Mouse (Mus musculus): ENCODE results near the gene Cfap52.

The Cfap52 gene

DNA sequence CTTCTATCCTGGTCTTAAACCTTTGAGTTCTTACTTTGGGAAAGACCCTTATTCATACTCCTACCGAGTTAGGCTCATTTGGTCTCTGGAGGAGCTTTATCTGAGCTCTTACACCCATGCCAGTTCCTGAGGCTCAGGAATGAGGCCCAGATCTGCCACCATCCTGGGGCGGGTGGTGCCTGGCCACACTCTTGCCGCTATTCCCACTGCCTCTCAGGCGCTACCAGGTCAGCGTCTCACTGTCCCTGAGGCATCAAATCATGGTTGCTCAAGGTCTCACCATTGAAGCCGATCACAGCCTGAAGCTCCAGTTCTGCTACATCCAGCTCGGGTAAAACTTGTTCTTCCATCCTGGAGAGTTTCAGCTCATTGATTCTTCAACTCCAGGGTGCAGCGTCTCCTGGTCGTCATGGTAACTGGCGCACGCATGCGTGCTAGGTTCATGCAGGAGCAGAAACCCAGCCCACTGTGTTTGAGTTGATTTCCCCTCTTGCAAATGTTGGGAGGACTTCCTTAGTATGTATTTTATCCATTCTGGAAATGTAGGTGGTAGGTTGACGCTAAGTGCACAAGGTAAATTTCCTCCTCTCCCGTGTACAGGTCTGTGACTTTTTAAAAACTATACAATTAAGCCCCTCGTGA is at the start of gene Cfap52:
Cfap52 (minus strand) TSS at position 410 of the 642 bp plus-strand sequence.
- peak; percentile 75 to 82 for DNase-seq (ENCODE audit: low spot score in 2 of 2)

DNA sequence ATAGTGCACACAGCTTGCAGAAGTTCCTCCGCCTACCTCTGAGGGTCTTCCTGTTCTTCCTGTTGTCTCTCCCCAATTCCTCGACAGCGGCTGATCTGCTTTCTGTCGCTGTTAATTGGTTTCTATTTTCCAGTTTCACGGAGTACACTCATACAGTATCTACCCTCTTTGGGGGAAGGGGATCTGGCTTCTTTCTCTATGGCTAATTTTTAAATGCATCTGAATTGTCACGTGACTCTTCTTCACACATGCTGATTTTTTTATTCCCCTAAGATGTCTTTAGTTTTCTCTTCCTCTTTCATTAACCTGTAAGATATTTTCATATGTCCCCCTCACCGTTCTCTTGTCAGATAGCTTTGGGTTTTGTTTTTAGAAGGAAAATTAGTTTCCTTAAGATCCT is 46.8 kb upstream of the Cfap52 start:
- no peak for DNase-seq (ENCODE audit: low spot score in 2 of 2)

DNA sequence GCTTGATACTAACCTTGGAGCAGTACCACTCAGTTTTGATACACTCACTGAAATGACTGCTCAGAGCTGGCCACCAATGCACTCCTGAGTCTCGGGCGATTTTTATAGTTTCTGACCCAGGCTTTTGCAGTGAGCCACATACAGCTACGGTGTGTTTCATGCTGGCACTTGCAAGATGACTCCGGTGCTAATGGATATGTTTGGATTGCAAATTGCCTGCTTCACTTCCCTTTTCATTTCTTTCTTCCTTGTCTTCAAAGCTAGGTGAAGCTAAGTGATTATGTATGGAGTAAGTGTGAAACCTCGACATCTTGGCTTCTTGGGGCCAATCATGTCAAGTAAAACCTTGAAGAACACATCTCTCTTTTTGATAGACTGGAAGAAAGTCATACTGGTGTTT is 43.9 kb upstream of the Cfap52 start:
- DNase-seq (ENCODE audit: low spot score in 2 of 2) = no peak

DNA sequence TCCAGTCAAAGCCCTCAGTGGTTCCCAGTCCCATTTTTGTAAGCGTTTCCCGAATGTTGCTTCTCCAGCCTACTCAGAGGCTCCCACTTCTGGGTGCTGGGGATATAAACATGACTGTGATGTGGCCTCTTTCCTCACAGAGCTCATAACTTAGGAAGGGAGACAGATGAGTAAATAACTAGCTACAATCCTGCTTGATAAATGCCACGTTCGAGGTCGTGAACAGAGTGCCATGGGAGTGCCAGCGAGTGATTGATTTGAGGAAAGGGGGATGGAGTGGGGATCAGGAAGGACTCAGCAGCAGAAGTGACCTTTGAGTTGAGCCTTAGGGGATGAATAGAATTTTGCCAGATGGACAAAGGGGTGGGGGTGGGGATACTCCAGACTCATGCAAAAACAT is 42.2 kb upstream of the Cfap52 start:
- no peak for DNase-seq (ENCODE audit: low spot score in 2 of 2)

DNA sequence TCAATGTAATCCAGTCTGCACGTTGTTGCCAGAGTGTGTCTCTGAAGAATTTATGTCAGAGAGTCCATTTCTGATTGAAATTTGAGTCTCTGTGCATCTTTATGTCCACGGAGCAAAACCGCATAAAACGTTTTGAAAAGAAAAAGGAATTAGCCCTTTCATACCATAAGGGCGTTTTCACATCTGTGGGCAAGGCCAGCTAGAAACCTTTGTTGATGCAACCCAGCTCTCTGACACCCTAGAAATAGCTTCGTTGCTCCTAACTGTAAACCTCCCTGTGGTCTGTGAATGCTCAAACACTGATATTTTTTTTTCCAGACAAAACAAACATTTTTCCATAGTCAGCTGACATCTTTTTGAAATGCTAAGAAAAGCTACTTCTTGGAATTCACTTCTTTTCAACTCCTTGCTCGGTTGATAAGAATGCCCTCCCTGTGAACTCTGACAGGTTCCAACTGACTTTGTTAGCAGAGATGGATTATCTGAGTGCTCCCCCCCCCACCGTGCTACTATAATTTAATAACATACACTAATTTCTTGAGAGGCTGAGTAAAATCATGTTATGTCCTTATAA is 40.9 kb upstream of the Cfap52 start:
- no peak for DNase-seq (ENCODE audit: low spot score in 2 of 2)

DNA sequence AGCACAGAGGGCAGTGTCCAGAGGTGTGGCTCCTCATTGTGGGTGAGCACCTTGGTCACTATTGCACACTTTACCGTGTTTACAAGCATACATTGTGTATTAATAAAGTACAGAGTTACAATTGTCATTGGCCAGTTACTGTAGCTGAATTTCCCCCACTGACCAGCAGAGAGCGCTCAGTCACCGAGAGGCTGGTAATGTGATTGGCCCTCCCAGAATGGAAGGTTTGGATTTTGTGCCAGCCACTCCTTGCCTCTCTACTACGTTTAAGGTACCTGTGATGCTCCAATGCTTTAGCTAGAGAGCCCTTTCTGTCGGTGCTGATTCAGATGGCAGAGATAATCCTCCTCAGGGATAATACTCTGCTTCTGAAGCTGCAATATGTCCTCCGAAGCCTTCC is 38.7 kb upstream of the Cfap52 start:
- DNase-seq (ENCODE audit: low spot score in 2 of 2) = peak; percentile 68 to 81

DNA sequence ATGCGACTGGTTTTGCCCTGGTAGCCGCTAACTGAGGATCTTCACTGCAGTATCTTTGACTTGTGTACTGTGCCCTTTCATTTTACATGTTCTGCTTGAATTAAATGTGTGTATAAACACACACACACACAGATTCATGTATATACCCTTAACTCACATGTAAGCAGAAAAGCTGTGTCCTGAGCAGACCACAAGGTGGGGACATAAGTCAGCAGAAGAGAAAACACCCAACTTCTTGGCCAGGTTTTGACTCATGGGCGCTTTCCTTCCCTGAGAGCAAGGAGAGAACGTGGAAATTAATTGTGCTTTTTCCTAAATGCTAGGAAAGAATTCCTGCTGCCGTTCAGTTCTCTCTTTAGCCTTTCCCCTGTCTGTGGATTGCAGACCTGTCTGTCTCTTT is 34.2 kb upstream of the Cfap52 start:
- DNase-seq (ENCODE audit: low spot score in 2 of 2) = no peak

DNA sequence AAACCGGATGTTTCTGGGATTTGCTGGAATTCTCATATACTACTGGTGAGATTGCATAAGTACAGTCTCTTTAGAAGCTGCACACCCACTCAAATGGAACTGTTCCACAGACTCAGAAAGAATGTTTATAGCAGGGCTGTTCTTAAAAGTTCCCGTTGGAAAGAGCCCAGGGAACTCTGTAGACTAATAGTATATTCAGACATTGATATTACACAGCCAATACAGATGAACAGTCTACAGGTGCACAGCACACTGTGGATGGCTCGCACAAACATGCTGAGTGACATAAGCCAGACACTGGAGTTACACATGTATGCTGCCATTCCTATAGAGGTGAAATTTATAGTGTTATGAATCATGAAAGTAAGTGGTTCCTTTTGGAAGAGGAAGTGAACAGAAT is 33.5 kb upstream of the Cfap52 start:
- DNase-seq (ENCODE audit: low spot score in 2 of 2) = no peak

DNA sequence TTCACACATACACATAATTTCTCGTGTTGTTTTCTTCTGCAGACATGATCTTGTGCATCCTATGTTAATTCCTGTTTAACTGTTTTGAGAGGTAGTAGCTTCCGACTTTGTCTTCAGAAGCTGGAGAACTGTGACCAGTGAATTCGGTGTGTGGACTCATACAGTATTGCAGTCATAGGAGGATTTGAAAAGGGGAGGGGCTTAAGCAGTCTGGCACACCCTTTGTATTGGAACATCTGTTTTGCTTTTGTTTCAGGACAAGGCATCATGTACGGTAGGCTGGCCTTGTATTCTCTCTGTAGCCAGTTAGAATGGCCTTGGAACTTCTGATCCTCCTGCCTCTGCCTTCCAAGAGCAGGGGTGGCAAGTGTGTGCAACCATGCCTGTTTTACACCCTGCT is 30.5 kb upstream of the Cfap52 start:
- no peak for DNase-seq (ENCODE audit: low spot score in 2 of 2)

DNA sequence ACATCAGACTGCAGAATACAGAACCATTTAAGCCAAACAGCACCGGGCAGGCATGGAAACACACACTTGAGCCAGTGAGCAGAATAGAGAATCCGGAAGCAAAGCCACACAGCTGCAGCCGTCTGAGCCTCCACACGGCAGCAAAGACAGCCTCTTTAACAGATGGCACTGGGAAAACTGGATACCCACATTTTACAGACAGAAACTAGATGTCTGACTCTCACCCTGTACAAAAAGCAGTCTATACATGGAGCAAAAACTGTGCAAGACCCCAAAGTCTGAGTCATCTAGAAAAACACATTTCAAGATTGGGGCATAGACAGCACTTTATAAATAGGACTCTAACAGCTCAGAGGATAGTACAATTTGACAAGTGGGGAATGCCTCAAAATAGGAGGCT is 25.8 kb upstream of the Cfap52 start:
- no peak for DNase-seq (ENCODE audit: low spot score in 2 of 2)

DNA sequence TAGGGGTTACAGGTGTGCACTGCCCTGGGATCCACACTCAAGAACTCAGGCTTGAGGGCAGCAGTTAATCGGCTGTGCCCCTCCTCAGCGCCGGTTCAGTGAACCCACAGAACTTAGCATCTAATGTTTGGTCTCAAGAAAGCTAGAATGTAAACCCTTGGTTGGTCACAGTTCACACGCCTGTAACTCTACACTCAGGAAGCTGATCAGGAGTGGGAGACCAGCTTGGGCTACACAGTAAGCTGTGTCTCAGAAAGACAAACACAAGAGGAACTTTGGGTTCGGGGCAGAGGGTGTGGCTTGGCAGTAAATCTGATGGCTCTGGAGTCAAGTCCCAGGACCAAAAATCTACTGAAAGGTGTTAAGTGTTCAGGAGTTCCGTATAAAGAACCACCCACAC is 18.1 kb upstream of the Cfap52 start:
- no peak for DNase-seq (ENCODE audit: low spot score in 2 of 2)

DNA sequence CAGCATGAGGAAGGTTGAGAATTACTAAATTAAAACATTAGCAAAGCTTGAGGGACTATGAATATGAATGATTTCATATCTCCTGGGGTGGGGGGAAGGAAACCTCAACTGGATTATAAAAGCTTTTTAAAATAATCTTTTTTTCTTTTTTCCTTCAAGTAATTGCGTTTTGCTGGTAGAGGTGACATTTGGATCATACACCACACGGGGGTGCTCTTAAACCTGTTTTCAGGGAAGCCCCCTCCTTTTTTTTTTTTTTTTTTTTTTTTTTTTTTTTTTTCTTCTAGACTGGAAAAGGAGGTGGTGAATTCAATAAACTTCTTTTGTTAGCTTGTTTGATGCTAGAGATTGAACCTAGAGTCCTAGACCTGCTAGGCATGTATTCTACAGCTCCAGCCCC is 9.8 kb upstream of the Cfap52 start:
- DNase-seq (ENCODE audit: low spot score in 2 of 2) = peak in 1 of 2 experiments; percentile 35

DNA sequence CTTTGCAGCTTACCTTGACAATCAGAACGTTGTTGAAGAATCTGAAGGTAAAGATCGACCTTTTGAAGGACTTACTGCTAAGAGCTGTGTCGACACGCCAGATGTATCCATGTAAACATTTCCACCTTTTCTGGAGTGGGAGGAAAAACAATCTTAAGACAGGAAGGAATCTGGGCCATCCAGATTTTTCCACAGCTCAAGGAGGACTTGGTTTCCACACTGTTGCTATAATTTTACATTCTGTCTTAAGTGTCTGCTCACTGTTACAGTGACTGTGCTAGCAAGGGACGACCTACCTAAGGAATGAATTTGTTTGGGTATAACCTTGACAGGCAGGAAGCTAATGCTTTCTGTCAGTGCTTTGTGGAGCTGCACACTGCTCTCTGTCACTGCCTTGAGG is 7.8 kb upstream of the Cfap52 start:
- DNase-seq (ENCODE audit: low spot score in 2 of 2) = no peak

DNA sequence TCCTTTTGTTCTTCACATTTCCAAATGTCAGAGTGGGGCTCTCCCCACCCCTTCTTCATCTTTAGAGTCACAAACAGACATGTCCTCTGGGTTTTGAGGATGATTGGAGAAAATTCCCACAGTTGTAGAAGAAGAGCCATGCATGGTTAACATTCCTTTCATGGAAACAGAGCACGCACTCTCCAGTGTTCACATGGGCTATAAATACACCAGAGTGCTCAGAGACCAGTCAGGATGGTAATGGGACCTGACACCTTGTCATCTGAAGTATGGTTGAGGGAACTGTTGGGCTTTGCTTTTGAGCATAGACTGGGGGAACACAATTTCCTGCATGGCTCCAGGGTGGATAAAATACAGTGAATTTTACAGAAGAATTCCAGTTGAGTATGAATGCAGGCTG is 7.2 kb upstream of the Cfap52 start:
- no peak for DNase-seq (ENCODE audit: low spot score in 2 of 2)

DNA sequence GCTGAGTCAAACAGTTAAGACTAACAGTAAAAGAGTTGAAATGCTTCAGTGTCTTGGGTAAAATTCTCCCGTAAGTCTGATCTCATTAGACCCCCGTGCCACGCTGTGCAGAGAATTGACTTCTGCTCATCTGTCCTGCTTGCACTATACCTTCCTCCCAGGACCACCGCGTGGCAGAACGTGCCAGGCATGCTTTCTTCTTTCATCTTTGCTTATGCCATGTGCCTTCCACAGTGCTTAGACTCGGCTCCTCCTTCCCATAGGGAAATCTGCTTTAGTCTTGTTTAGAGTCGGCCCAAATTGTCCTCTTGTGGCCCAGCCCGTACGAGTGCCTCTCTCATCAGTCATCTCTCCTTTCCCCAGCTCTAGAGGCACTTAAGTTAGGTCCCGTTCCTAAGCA is 2.4 kb upstream of the Cfap52 start:
- no peak for DNase-seq (ENCODE audit: low spot score in 2 of 2)

DNA sequence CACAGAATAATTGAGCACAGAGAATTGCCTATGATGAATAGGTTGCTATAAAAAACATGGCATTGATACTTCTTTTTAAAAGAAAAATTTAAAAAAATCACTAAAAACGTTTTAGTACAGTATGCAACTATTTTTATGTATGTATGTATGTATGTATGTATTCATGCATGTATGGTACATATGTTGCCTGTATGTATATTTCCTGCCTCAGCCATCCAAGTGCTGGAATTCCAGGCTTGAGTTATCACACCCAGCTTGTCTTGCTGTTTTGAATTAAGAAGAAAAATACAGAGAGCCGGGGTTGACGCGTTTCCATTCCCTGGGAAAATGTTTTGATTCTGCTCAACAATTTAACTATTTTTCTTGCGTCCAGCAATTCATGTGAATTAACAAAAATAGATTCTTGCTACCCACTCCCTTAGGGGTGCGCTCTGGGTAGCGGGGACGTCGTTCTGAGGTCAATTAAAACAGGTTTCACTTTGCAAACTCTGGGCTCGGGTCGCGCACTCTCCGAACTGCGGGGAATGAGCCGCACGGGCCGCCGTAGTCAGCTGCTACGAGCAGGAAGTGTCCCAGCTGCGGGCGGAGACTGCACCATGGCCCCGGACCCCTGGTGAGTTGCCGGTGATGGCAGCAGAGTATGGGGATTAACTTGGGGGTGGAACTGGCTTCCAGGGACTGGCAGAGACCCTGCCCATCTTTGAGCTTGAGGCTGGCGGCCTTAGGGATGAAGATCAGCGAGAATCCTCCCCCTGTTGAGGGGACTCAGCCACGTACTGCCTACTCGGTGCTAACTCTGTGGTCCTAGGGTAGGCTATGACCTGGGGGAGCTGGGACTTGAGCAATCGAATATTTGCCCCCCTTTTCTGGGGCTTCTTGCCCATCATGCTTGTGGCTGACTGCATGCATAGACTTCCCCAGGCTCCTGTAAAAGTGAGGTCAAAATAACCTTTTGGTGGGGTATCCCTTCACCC is 741 bp upstream of the Cfap52 start, which contains the start of gene Stx8:
Stx8 (plus strand) TSS at position 289 of the 974 bp plus-strand sequence.
- DNase-seq (ENCODE audit: low spot score in 2 of 2) = peak; percentile 97 to 98

DNA sequence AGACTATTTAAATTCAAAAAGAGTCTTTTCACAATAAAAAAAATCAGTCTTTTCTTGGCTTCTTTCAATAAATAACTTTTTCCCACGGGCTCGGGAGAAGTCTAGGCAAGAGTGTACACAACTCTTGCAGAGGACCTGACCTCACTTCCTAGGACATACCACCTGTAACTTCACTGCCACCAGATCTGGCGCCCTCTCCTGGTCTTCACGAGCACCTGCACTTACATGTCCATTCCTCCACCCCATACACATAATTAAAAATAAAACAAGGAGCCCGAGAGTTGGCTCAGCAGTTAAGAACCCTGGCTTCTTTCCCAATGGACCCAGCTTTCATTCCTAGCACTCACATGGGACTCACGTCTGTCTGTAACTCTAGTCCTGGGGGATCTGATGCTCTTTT is 1.3 kb downstream of the Cfap52 start:
- no peak for DNase-seq (ENCODE audit: low spot score in 2 of 2)

DNA sequence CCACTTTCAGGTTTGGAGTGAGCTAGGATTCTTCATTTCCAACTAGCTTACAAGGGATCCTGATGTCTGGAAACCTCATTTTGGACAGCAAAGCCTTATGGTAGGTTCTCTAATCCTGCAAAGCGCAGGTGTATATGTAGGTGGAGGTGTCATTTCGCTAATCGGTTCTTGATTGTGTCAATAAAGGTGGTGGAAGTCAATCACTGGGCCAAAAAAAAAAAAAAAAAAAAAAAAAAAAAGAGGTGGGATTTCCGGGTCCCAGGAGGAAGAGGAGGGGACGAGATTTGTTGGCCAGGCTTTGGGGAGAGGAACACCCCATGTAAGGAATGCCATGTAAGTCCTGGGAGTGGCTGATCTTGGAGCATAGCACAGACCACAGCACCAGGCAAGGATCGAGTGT is 11.0 kb downstream of the Cfap52 start:
- DNase-seq (ENCODE audit: low spot score in 2 of 2) = no peak

DNA sequence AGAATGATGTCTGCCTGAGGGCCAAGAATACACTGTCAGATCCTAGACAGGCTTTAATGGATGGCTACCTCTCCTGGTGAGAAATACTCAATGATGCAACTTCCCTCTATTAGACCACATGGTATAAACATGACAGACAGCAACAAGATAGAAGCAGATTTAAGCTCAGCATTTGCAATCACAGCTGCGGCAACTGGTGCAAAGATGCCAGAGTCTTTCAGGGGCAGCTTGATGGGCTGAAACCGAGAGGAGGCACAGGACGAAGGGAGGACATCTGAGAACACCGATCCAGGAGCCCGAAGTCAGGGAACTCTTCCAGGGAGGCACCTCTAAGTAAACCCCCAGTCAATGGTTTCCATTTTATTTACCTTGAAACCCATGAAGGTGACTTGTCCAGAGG is 11.8 kb downstream of the Cfap52 start:
- DNase-seq (ENCODE audit: low spot score in 2 of 2) = no peak

DNA sequence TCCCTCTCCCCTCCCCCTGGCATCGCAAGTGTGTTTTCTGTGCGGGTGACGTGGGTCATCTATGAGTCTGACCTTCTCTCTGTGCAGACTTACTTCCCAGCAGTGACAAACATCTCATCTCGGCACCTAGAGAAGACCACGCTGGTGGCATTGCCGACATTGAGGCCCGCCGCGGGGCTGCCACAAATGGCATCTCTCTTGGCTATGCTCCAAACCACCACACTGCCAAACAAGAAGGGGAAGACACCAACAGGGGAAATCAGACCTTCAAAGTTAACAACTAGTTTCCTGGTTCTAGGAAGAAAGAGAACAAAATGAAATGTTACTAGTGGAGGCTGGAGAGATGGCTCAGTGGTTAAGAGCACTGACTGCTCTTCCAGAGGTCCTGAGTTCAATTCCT is 16.0 kb downstream of the Cfap52 start:
- no peak for DNase-seq (ENCODE audit: low spot score in 2 of 2)

DNA sequence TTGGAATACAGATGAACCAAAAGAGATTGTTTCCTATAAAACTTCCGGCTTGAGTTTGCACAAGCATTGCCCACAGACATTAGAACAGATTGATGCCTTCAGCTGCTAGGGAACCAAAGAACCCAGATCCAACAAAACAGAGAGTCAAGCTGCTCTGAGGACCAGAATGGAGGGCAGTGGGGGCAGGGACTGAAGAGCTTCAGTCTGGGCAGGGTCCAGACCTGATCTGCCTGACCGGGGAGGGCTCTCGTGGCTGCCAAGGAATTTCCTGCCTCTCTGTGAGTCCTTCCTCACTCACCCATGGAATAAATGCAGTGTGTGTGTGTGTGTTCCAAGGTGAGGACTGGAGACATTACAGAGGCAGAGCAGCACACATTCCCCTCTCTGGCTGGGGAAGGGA is 17.2 kb downstream of the Cfap52 start:
- no peak for DNase-seq (ENCODE audit: low spot score in 2 of 2)

DNA sequence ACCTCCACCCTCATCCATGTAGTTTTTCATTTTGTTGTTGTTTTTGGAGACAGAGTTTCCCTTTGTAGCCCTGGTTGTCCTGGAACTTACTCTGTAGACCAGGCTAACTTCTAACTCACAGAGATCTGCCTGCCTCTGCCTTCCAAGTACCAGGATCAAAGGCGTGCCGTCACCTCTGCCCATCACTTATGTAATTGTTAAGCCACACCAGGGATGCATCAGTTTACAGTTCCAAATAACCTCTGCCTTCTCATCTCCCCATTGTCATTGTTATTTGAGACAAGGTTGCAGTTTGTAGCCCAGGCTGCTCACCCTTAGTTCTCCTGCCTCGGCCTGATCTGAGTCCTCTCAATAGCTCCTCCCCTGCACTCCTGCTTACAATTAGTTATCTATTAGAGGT is 33.3 kb downstream of the Cfap52 start:
- no peak for DNase-seq (ENCODE audit: low spot score in 2 of 2)

All from cerebellum, postnatal 4 days (tissue).